Mouse (Mus musculus): ENCODE data around the gene Rab21.
A peak's percentile ranks its signal among the peaks of the same experiment; 100 is the strongest.

Gene Rab21

GRCm38 (mm10) chr10:115315473-115316171 is at the start of gene Rab21:
Gene Rab21, minus strand, starts transcription at chr10:115315594.
- DNase-seq: peak; percentile 100

- no peak for DNase-seq
Measured at GRCm38 (mm10) chr10:115363151-115363550, 47.8 kb upstream of the Rab21 start.

- no peak for DNase-seq
Measured at GRCm38 (mm10) chr10:115362623-115362964, 47.2 kb upstream of the Rab21 start.

GRCm38 (mm10) chr10:115361840-115362622 is 46.6 kb upstream of the Rab21 start, which contains the start of gene Tmem19:
Gene Tmem19, minus strand, starts transcription at chr10:115362501.
- peak; percentile 99 for DNase-seq

GRCm38 (mm10) chr10:115359066-115359465 is 43.7 kb upstream of the Rab21 start:
- no peak for DNase-seq

GRCm38 (mm10) chr10:115358216-115358919 is 43.0 kb upstream of the Rab21 start:
- DNase-seq: no peak

- no peak for DNase-seq
Measured at GRCm38 (mm10) chr10:115356106-115356505, 40.7 kb upstream of the Rab21 start.

- DNase-seq: no peak
Measured at GRCm38 (mm10) chr10:115355016-115355415, 39.6 kb upstream of the Rab21 start.

- DNase-seq: no peak
Measured at GRCm38 (mm10) chr10:115354553-115354952, 39.2 kb upstream of the Rab21 start.

GRCm38 (mm10) chr10:115350810-115351397 is 35.5 kb upstream of the Rab21 start:
- DNase-seq: no peak

GRCm38 (mm10) chr10:115349509-115349908 is 34.1 kb upstream of the Rab21 start:
- DNase-seq: no peak

GRCm38 (mm10) chr10:115349029-115349428 is 33.6 kb upstream of the Rab21 start:
- DNase-seq: no peak

- DNase-seq: no peak
Measured at GRCm38 (mm10) chr10:115348131-115348530, 32.7 kb upstream of the Rab21 start.

- DNase-seq: no peak
Measured at GRCm38 (mm10) chr10:115346444-115346843, 31.1 kb upstream of the Rab21 start.

GRCm38 (mm10) chr10:115342771-115343425 is 27.5 kb upstream of the Rab21 start:
- DNase-seq: no peak

- DNase-seq: no peak
Measured at GRCm38 (mm10) chr10:115339820-115340328, 24.5 kb upstream of the Rab21 start.

- no peak for DNase-seq
Measured at GRCm38 (mm10) chr10:115336901-115337300, 21.5 kb upstream of the Rab21 start.

- DNase-seq: no peak
Measured at GRCm38 (mm10) chr10:115333528-115333927, 18.1 kb upstream of the Rab21 start.

- no peak for DNase-seq
Measured at GRCm38 (mm10) chr10:115332997-115333396, 17.6 kb upstream of the Rab21 start.

GRCm38 (mm10) chr10:115332420-115332952 is 17.1 kb upstream of the Rab21 start:
- no peak for DNase-seq

GRCm38 (mm10) chr10:115329010-115329530 is 13.7 kb upstream of the Rab21 start:
- DNase-seq: no peak

GRCm38 (mm10) chr10:115328514-115328913 is 13.1 kb upstream of the Rab21 start:
- DNase-seq: no peak
